Mouse (Mus musculus): ENCODE measurements at regions not wholly inside any gene's neighbourhood (a gene's known extent, or its start where the extent isn't known, plus 50 kb on each side); places are given as distances from the start of the nearest gene placed in this dataset.
A peak's percentile ranks its signal among the peaks of the same experiment; 100 is the strongest.

DNA sequence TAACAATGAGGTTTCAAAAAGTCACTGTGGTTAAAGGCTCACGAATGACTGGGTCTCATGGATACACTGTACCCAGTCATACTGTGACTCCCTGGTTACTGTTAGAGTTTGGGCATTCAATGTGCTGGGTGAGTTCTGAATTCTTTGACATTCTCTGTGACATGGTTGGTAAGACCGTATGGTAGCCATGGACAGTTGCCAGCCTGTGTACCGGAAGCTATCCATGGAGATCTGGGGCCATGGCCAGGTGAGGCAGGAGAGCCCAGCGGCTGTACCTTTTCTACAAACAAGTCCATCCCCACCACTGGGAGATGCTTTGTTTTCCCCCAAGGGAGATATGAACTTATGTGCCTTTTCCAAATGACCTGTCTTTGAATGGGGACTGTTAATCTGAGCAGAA is 126.4 kb downstream of the Irx2 start:
- Histone ChIP-seq H3K9me3 (replicated peaks) (no peaks in the 10 kb centered on the region), H3K4me2 (no peak overlapping the region), H3K27ac (replicated peaks) (no peak overlapping the region), H3K27me3 (replicated peaks) (no peaks in the 10 kb centered on the region; the same call in 1 of the 2 replicates), H3K4me3 (replicated peaks) (no peak overlapping the region), H3K36me3 (no peaks in the 10 kb centered on the region), H3K9ac (replicated peaks) (no peak overlapping the region), H3K4me1 (no peaks in the 10 kb centered on the region)
- 93% methylated on average over 4 of the region's 4 CpGs for WGBS
- ATAC-seq (ENCODE audit: low FRiP score) = no peak

DNA sequence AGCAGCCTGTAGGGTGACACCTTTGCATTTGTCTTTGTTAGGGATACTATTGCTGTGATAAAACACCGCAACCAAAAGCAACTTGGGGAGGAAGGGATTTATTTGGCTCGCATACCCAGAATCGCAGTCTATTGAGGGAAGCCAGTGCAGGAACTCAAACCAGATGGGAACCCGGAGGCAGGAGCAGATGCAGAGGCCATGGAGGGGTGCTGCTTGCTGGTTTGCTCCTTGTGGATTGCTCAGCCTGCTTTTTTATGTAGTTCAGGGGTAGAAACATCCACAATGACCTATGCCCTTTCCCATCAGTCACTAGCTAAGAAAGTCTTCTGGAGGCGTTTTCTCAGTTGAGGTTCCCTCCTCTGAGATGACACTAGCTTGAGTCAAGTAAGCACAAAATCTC is 133.9 kb downstream of the Irx2 start:
- H3K27me3 ChIP-seq (replicated peaks) = 0 out of 2 replicates have a peak, but pooled peaks cover 8% of the 10 kb centered on the region
- H3K4me3 ChIP-seq (replicated peaks) = no peak overlapping the region
- no peak overlapping the region for H3K27ac ChIP-seq (replicated peaks)
- H3K36me3 ChIP-seq = no peaks in the 10 kb centered on the region
- H3K4me1 ChIP-seq = no peaks in the 10 kb centered on the region
- 90% methylated on average over 5 of the region's 5 CpGs for WGBS
- no peak overlapping the region for H3K4me2 ChIP-seq
- H3K9ac ChIP-seq (replicated peaks) = no peak overlapping the region
- H3K9me3 ChIP-seq (replicated peaks) = no peaks in the 10 kb centered on the region
- no peak for ATAC-seq (ENCODE audit: low FRiP score)

DNA sequence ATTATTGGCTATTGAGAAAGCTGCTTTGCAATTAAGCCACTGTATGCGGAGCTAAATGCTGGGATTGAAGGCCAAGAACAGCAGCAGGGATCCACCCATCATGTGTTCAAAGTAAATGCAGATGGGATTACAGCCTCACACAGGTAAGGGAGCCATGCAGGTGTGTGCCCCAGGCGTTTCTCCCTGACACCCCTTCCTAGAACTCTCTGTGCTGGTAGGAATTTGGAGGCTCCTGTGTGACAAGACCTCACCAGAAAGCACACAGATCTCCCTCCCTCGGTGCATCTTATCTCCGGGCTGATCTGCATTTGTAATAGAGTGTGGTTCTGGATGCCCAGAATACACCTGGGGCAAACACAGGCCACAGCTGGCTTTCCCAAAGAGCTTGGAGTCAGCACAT is 134.7 kb downstream of the Irx2 start:
- H3K9ac ChIP-seq (replicated peaks) = no peak overlapping the region
- no peak overlapping the region for H3K4me3 ChIP-seq (replicated peaks)
- WGBS = 59% methylated on average over 4 of the region's 4 CpGs
- H3K4me2 ChIP-seq = no peak overlapping the region
- no peak overlapping the region for H3K27ac ChIP-seq (replicated peaks)
- no peaks in the 10 kb centered on the region for H3K36me3 ChIP-seq
- no peaks in the 10 kb centered on the region for H3K9me3 ChIP-seq (replicated peaks)
- H3K4me1 ChIP-seq = no peaks in the 10 kb centered on the region
- ATAC-seq (ENCODE audit: low FRiP score) = no peak
- 0 out of 2 replicates have a peak, but pooled peaks cover 8% of the 10 kb centered on the region for H3K27me3 ChIP-seq (replicated peaks)

DNA sequence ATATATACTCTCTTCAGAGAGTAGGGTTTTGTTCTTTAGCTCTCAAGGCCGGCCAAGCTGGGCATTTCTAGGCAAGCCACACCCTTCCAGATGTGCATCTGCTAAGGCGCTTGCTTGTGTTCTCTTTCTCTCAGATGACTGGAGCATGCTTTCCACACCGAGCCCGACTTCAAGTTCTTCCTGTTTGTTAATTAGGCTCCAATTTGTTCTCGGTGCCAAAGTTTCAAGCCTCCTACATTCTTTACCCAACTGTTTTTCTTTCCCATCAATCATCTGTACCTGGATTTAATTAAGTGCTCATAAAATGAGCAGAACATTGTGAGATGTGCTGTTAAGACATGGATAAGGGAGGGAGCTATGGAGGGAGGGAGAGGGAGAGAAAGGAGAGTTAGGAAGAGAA is 138.7 kb downstream of the Irx2 start:
- no peak for ATAC-seq (ENCODE audit: low FRiP score)
- no peak overlapping the region for H3K4me3 ChIP-seq (replicated peaks)
- H3K4me1 ChIP-seq = no peaks in the 10 kb centered on the region

DNA sequence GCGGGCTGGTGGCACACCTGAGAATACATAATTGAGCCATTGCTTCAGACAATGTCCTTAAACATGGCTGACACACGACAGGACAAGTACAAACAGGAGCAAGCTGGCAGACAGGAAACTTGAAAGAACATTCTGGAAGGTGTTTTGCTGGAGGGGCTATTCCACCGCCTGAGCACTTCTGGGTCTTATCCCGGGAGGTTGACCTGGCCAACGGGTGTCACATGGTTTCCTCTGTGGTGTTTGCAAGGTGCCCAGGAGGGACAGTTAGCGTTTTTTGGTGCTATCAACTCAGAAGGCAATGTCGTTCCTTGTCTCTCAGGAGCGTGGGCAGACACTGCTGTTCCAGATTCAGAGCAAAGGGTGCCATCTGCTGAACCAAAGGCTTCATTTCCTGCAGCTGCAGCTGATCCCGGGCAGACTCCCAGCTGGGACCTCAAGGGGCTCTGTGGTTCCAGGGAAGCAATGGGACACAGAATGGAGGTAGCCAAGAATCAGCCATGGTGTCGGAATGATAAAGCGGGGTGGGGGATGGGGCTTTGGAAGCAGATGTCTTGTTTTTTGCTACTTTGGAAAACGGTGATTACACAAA is 140.5 kb downstream of the Irx2 start:
- Histone ChIP-seq H3K36me3 (no peaks in the 10 kb centered on the region), H3K4me2 (no peak overlapping the region), H3K27me3 (replicated peaks) (0 out of 2 replicates have a peak, but pooled peaks cover 3% of the 10 kb centered on the region), H3K9ac (replicated peaks) (no peak overlapping the region), H3K4me3 (replicated peaks) (no peak overlapping the region), H3K4me1 (no peaks in the 10 kb centered on the region), H3K9me3 (replicated peaks) (0 out of 2 replicates have a peak, but pooled peaks cover 4% of the 10 kb centered on the region), H3K27ac (replicated peaks) (no peak overlapping the region)
- WGBS = 53% methylated on average over 12 of the region's 12 CpGs
- ATAC-seq (ENCODE audit: low FRiP score) = peak; percentile 47; the same call in 1 of the 2 replicates

More for the DNA sequence above, 138.7 kb downstream of the Irx2 start:
- H3K27ac ChIP-seq (replicated peaks) = no peak overlapping the region
- H3K27me3 ChIP-seq (replicated peaks) = 0 out of 2 replicates have a peak, but pooled peaks cover 8% of the 10 kb centered on the region
- H3K9ac ChIP-seq (replicated peaks) = no peak overlapping the region
- WGBS = 70% methylated on average over 5 of the region's 5 CpGs
- H3K36me3 ChIP-seq = no peaks in the 10 kb centered on the region
- H3K4me2 ChIP-seq = no peak overlapping the region
- H3K9me3 ChIP-seq (replicated peaks) = no peaks in the 10 kb centered on the region

DNA sequence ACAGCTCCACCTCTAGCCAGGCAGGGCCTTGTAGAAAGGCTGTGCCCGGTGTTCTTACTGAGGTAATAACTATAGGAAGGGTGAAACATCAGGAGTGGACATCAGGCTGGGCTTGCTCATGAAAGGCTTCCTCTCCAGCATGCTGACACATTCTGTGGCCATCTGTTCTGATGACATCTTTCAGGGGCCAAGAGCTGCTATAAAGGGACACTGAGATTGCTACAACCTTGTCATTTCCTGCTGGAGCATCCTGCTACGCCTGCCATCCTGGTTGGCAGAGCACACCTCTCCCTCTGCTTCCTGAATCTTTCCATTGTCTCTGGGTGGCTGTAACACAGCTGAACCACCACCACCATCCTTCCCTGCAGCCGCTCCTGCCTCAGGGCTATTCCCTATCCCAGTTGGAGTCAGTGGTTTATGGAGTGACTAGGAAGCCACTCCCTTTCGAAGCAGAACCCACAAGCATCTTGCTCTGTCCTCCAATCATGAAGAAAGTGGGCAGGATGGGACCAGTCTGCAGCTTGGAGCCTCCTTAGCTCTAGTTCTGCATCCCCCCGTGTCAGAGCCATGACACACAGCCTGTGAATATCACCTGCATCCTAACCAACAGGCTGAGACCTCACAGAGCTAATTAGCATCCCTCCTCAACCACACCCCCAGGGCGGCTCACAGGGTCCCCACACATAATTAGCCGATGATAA is 154.6 kb downstream of the Irx2 start:
- H3K9ac ChIP-seq (replicated peaks) = no peak overlapping the region
- no peaks in the 10 kb centered on the region for H3K9me3 ChIP-seq (replicated peaks)
- ATAC-seq (ENCODE audit: low FRiP score) = no peak
- H3K36me3 ChIP-seq = no peaks in the 10 kb centered on the region
- H3K27ac ChIP-seq (replicated peaks) = no peak overlapping the region
- 0 out of 2 replicates have a peak, but pooled peaks cover 5% of the 10 kb centered on the region for H3K4me1 ChIP-seq
- H3K4me3 ChIP-seq (replicated peaks) = no peak overlapping the region
- WGBS = 43% methylated on average over 7 of the region's 7 CpGs
- H3K4me2 ChIP-seq = no peak overlapping the region
- 0 out of 2 replicates have a peak, but pooled peaks cover 6% of the 10 kb centered on the region for H3K27me3 ChIP-seq (replicated peaks)

DNA sequence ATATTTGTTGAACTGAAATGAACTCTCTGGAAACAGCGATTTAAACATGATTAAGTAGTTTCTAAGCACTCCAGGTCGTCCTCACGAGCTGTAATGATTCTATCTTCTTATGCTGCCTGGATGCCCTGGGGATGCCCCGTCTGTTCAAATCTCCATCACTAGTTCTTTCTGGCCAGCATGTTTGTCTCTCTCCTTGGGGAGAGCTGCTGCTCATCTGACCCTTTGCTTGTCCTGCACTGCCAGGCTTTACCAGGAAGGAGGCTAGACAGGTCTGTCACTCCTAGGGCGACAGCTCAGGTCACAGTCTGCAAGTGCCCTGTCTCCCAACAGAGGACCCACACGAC is 155.1 kb downstream of the Irx2 start:
- H3K27me3 ChIP-seq (replicated peaks) = 0 out of 2 replicates have a peak, but pooled peaks cover 6% of the 10 kb centered on the region
- no peak for ATAC-seq (ENCODE audit: low FRiP score)
- H3K4me1 ChIP-seq = 0 out of 2 replicates have a peak, but pooled peaks cover 5% of the 10 kb centered on the region
- H3K36me3 ChIP-seq = no peaks in the 10 kb centered on the region
- H3K27ac ChIP-seq (replicated peaks) = no peak overlapping the region
- H3K4me3 ChIP-seq (replicated peaks) = no peak overlapping the region
- H3K9me3 ChIP-seq (replicated peaks) = no peaks in the 10 kb centered on the region
- 44% methylated on average over 6 of the region's 6 CpGs for WGBS
- no peak overlapping the region for H3K9ac ChIP-seq (replicated peaks)
- no peak overlapping the region for H3K4me2 ChIP-seq

DNA sequence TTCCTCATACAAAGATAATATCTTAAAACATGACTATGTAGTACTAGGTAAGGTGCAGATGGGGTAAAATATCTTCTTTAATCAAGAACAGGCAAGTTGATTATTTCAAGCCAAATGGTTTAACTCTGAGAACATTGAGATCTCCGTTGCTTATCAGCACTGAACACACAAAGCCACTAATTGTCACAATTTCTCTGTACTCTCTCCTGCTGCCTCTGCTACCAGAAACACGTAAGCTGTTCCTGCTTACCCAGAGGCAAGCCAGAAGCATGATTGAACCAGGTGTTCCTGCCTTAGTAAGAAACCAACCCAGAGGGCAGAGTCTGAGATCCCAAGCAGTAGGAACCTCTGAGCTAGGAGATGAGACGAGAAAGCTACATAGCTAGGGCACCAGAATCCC is 164.1 kb downstream of the Irx2 start:
- Histone ChIP-seq H3K4me2 (no peak overlapping the region), H3K9me3 (replicated peaks) (no peaks in the 10 kb centered on the region), H3K36me3 (no peaks in the 10 kb centered on the region), H3K9ac (replicated peaks) (no peak overlapping the region), H3K4me1 (no peaks in the 10 kb centered on the region), H3K27me3 (replicated peaks) (no peaks in the 10 kb centered on the region), H3K4me3 (replicated peaks) (no peak overlapping the region), H3K27ac (replicated peaks) (no peak overlapping the region)
- 81% methylated on average over 3 of the region's 3 CpGs for WGBS
- no peak for ATAC-seq (ENCODE audit: low FRiP score)

DNA sequence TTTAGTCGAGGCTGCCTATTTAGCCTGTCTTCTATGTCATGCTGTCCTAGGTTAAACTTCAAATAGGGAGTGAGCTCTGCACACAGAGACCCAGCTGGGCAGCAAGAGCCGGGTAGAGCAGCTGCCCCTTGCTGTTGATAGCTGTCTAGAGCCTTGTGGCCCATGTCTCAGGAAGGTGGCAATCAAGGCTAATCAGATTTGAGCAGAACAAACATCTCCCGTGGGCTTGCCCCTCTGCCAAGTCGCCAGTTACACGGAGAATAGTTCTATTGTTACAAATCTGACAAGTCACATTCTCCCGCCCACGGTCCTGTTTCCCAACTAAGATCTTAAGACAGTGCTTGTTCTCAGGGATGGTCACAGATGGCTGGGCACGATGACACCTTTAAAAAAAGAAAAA is 171.4 kb downstream of the Irx2 start:
- no peak overlapping the region for H3K27ac ChIP-seq (replicated peaks)
- no peaks in the 10 kb centered on the region for H3K9me3 ChIP-seq (replicated peaks)
- 18% methylated on average over 8 of the region's 8 CpGs for WGBS
- H3K4me3 ChIP-seq (replicated peaks) = no peak overlapping the region
- no peak overlapping the region for H3K4me2 ChIP-seq
- H3K9ac ChIP-seq (replicated peaks) = no peak overlapping the region
- no peaks in the 10 kb centered on the region for H3K27me3 ChIP-seq (replicated peaks)
- ATAC-seq (ENCODE audit: low FRiP score) = no peak
- H3K4me1 ChIP-seq = peaks cover 4% of the 10 kb centered on the region; the same call in 1 of the 2 replicates
- H3K36me3 ChIP-seq = no peaks in the 10 kb centered on the region

DNA sequence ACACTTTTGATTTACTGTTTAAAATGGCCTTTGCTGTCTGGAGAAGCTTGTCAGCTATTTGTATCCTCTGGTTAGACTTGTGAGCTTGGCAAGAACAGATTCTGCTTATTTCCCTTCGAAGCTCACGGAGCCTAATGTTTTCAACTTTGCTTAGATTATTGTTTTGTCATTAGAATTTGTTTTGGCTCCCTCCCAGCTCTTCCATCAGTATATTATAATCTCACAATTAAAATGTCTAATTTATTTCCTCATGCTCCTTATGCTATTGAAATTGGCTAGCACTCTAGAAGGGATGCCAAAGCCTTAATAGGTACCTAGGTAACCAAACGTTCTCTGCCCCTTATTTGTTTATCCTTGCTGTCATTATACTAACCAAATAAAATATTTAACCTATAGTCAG is 171.9 kb downstream of the Irx2 start:
- Histone ChIP-seq H3K36me3 (no peaks in the 10 kb centered on the region), H3K27ac (replicated peaks) (no peak overlapping the region), H3K4me1 (peaks cover 4% of the 10 kb centered on the region; the same call in 1 of the 2 replicates), H3K4me3 (replicated peaks) (no peak overlapping the region), H3K27me3 (replicated peaks) (no peaks in the 10 kb centered on the region), H3K9ac (replicated peaks) (no peak overlapping the region), H3K4me2 (no peak overlapping the region), H3K9me3 (replicated peaks) (no peaks in the 10 kb centered on the region)
- WGBS = 32% methylated on average over 3 of the region's 3 CpGs
- ATAC-seq (ENCODE audit: low FRiP score) = no peak

DNA sequence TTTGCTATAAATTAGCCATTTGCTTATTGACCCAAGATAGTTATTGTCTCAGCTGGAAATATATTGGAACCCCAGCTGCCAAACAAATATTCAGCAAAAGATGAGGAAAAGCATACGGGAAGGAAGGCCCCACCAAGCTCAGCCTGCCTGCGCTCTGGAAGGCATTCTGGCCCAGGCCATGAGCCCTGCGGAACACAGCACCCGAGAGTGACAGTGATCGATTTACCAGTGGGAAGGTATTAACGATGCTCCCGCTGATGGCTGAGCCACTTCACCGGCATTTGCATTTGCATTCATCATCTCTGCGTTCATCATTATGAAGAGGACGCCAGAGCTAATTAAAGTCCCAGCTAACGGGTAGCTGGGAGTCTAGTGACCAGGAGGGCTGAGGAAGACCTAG is 174.8 kb downstream of the Irx2 start:
- Histone ChIP-seq H3K9me3 (replicated peaks) (no peaks in the 10 kb centered on the region; the same call in 1 of the 2 replicates), H3K27me3 (replicated peaks) (no peaks in the 10 kb centered on the region), H3K4me2 (no peak overlapping the region), H3K4me3 (replicated peaks) (no peak overlapping the region), H3K36me3 (no peaks in the 10 kb centered on the region), H3K4me1 (peaks cover 4% of the 10 kb centered on the region; the same call in 1 of the 2 replicates), H3K27ac (replicated peaks) (no peak overlapping the region), H3K9ac (replicated peaks) (no peak overlapping the region)
- 24% methylated on average over 11 of the region's 11 CpGs for WGBS
- no peak for ATAC-seq (ENCODE audit: low FRiP score)

DNA sequence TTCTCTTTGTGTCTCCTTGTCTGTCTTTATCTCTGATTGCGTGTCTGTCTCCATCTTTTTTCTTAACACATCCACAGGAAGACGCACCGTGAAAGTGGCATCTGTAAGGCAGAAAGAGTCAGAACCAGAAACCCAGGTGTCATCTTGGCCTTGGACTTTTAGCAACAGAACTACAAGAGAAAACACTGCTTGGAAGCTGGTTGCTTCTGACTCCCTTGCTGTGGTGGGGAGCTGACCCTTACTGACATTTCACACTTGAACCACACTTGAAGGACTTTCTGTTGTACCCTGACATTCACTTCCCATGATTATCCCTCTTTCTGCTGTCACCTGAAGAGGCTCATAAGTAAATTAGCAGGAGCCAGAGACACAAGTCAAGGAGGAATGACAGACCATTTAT is 180.6 kb downstream of the Irx2 start:
- Histone ChIP-seq H3K4me2 (no peak overlapping the region), H3K4me3 (replicated peaks) (no peak overlapping the region), H3K27ac (replicated peaks) (no peak overlapping the region), H3K4me1 (no peaks in the 10 kb centered on the region), H3K9me3 (replicated peaks) (no peaks in the 10 kb centered on the region; the same call in 1 of the 2 replicates), H3K9ac (replicated peaks) (no peak overlapping the region), H3K27me3 (replicated peaks) (peaks cover 7% of the 10 kb centered on the region), H3K36me3 (no peaks in the 10 kb centered on the region)
- ATAC-seq (ENCODE audit: low FRiP score) = no peak
- 90% methylated on average over 3 of the region's 3 CpGs for WGBS
